Mouse (Mus musculus) embryonic fibroblast, embryonic 13.5 days (primary cell): ENCODE results near the gene Cmtm6.

Experiments used
- CTCF ChIP-seq: IDR thresholded peaks from 2 replicates; pipeline ENCODE4 v1.5.1; 2011; ENCODE audit warnings: mild to moderate bottlenecking, control low read depth, low read length, moderate library complexity, borderline replicate concordance; ENCODE audit not compliant: insufficient read depth
- POLR2A ChIP-seq: IDR thresholded peaks from 2 replicates; pipeline ENCODE4 v1.6.1; 2011; ENCODE audit warnings: low read depth, mild to moderate bottlenecking, control low read depth, low read length, moderate library complexity

GRCm38 (mm10) chr9:114740336-114740735 lies 9.4 kb downstream of the Cmtm6 start:
- TF ChIP-seq CTCF (no peak), POLR2A (no peak)
